Mouse (Mus musculus): ENCODE measurements around the gene Hist2h2ab.

DNA sequence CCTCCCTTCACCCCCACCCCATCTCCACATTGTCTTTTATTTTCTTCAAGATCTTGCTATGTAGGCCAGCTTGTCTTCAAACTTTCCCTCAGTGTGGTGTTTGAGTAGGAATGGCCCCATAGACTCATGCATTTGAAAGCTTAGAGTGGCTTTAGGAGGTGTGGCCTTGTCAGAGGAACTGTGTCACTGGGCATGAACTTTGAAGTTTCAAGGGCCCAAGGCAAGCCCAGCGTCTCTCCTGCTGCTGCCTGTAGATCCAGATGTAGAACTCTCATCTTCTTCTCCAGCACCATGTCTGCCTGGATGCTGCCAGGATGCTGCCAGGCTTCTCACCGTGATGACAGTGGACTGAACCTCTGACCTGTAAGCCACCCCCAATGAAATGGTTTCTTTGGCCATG, 9.2 kb downstream of the Hist2h2ab start:
- no peak for TF ChIP-seq POLR2A (IDR thresholded peaks at IDR 0.05; ENCODE audit: insufficient read length, low read depth)
- no peak for TF ChIP-seq USF1 (IDR thresholded peaks at IDR 0.05; ENCODE audit: low read depth)
- TF ChIP-seq MAX (IDR thresholded peaks at IDR 0.05; ENCODE audit: low read depth): no peak
- TF ChIP-seq CEBPB (IDR thresholded peaks at IDR 0.05; ENCODE audit: insufficient read depth, poor library complexity, severe bottlenecking): no peak
- TF ChIP-seq POLR2AphosphoS2 (IDR thresholded peaks at IDR 0.05; ENCODE audit: insufficient read length, low read depth): no peak
- TF ChIP-seq TCF12 (IDR thresholded peaks at IDR 0.05; ENCODE audit: insufficient read depth, poor library complexity, severe bottlenecking): no peak
- no peak for TF ChIP-seq MYOG (IDR thresholded peaks at IDR 0.05; ENCODE audit: control insufficient read depth in 1 of 3, insufficient read depth in 1 of 3, insufficient read length in 2 of 3, low read depth in 2 of 3)
